8 mouse cellular contexts compared by ENCODE assay signal in genomic region chr14:25623698-25624097, GRCm38 (mm10).
DNase-seq lines count a peak whose midpoint lies in the region; ATAC-seq lines count a peak whose summit lies in the region.

No protein-coding gene starts in this region.

- DNase-seq in heart, embryonic 10.5 days (ENCODE audit: low spot score): no peak
- no peak for DNase-seq in heart, adult 8-10 months (ENCODE audit: low spot score)
- peak; percentile 66 for DNase-seq in right cerebral cortex, adult 18-20 months
- no peak for DNase-seq in right cerebral cortex, postnatal 25 days
- no peak for DNase-seq in limb, embryonic 10.5 days (ENCODE audit: low spot score)
- DNase-seq in urinary bladder, postnatal 10 days (ENCODE audit: low spot score): no peak
- no peak for DNase-seq in lung, postnatal 14 days

- no peak overlapping the region for H3K4me3 ChIP-seq in heart, embryonic 10.5 days
- no peak overlapping the region for H3K4me3 ChIP-seq in limb, embryonic 10.5 days
- no peak overlapping the region for H3K4me3 ChIP-seq in stomach, embryonic 16.5 days (replicated peaks; ENCODE audit: low read length)

- peaks cover 98% of the 10 kb centered on the region for H3K4me1 ChIP-seq in heart, embryonic 10.5 days
- peaks cover 54% of the 10 kb centered on the region for H3K4me1 ChIP-seq in limb, embryonic 10.5 days
- H3K4me1 ChIP-seq in stomach, embryonic 16.5 days (ENCODE audit: control insufficient read depth, insufficient read depth, low read length): peaks cover 53% of the 10 kb centered on the region

- 0 out of 2 replicates have a peak overlapping the region, but pooled peaks have one; percentile 43 for H3K9ac ChIP-seq in stomach, embryonic 16.5 days (ENCODE audit: low read length)

- H3K9me3 ChIP-seq in heart, embryonic 10.5 days: no peaks in the 10 kb centered on the region
- H3K9me3 ChIP-seq in limb, embryonic 10.5 days (replicated peaks): no peaks in the 10 kb centered on the region
- no peaks in the 10 kb centered on the region for H3K9me3 ChIP-seq in stomach, embryonic 16.5 days (replicated peaks; ENCODE audit: control insufficient read depth, low read length)

- H3K27me3 ChIP-seq in heart, embryonic 10.5 days (ENCODE audit: insufficient read depth, poor library complexity, severe bottlenecking): no peaks in the 10 kb centered on the region
- H3K27me3 ChIP-seq in limb, embryonic 10.5 days (ENCODE audit: low read depth, poor library complexity, severe bottlenecking): no peaks in the 10 kb centered on the region
- no peaks in the 10 kb centered on the region for H3K27me3 ChIP-seq in stomach, embryonic 16.5 days (ENCODE audit: control insufficient read depth, insufficient read depth, low read length)

- peaks cover 63% of the 10 kb centered on the region for H3K36me3 ChIP-seq in heart, embryonic 10.5 days
- H3K36me3 ChIP-seq in limb, embryonic 10.5 days: peaks cover 94% of the 10 kb centered on the region
- H3K36me3 ChIP-seq in stomach, embryonic 16.5 days (ENCODE audit: control insufficient read depth, insufficient read depth, low read length): no peaks in the 10 kb centered on the region

- H3K27ac ChIP-seq in heart, embryonic 10.5 days: 0 out of 2 replicates have a peak overlapping the region, but pooled peaks have one; percentile 65
- H3K27ac ChIP-seq in limb, embryonic 10.5 days: peak overlapping the region; percentile 19; the same call in 1 of the 2 replicates
- 0 out of 2 replicates have a peak overlapping the region, but pooled peaks have one; percentile 26 for H3K27ac ChIP-seq in stomach, embryonic 16.5 days (ENCODE audit: low read length)

- 67% methylated on average over 7 of the region's 7 CpGs for WGBS in heart, embryonic 10.5 days
- WGBS in limb, embryonic 10.5 days: 58% methylated on average over 7 of the region's 7 CpGs
- 34% methylated on average over 7 of the region's 7 CpGs for WGBS in stomach, embryonic 16.5 days

- H3K4me2 ChIP-seq in stomach, embryonic 16.5 days (ENCODE audit: low read depth, low read length): no peak overlapping the region

- ATAC-seq in stomach, embryonic 16.5 days (ENCODE audit: insufficient read depth, low FRiP score): no peak
